Mouse (Mus musculus) cerebellum, adult 2 months (tissue): Measurements from ENCODE around the gene As3mt. TPM values are rescaled to one million over a fixed set of nuclear protein-coding genes. Genes with fewer than 3 reads are reported as not detected.

Experiments used
- DNase-seq, 2 experiments: peaks; one replicate each; pipeline ENCODE4 v3.0.0; 2021
- H3K27ac ChIP-seq: fragments of 200-500 bp; 2 replicates; pipeline ENCODE4 v1.5.1; 2012; ENCODE audit warnings: low read length, control low read depth, inconsistent platforms; ENCODE audit not compliant: insufficient read depth
- H3K27me3 ChIP-seq: fragments of 200-500 bp; 2 replicates; pipeline ENCODE4 v1.6.1; 2012; ENCODE audit warnings: inconsistent platforms, mild to moderate bottlenecking, low read length, moderate library complexity; ENCODE audit not compliant: control insufficient read depth, insufficient read depth
- H3K4me1 ChIP-seq: fragments of 200-500 bp; 2 replicates; pipeline ENCODE4 v1.6.1; 2011; ENCODE audit warnings: low read length; ENCODE audit not compliant: control insufficient read depth, insufficient read depth
- H3K4me3 ChIP-seq: fragments of 200-500 bp; replicated peaks from 2 replicates; pipeline ENCODE3; 2011; ENCODE audit warnings: mild to moderate bottlenecking, low read depth, low read length, control low read depth; ENCODE audit not compliant: insufficient read depth
- CTCF ChIP-seq: fragments of 200-500 bp; IDR thresholded peaks from 2 replicates; pipeline ENCODE4 v1.5.1; 2011; ENCODE audit warnings: low read depth, mild to moderate bottlenecking, control low read depth, low read length, moderate library complexity, borderline replicate concordance; ENCODE audit not compliant: insufficient read depth
- POLR2A ChIP-seq: fragments of 200-500 bp; IDR thresholded peaks from 2 replicates; pipeline ENCODE4 v1.6.1; 2011; ENCODE audit warnings: low read length, control low read depth, borderline replicate concordance; ENCODE audit not compliant: insufficient read depth
- WGBS: fragments of 180-500 bp; shearing (Covaris S2); methylation state at CpG from one replicate; pipeline ENCODE4 v1.1.7; 2018; 5-methylcytosine and 5-hydroxymethylcytosine counted together
- polyA plus RNA-seq: library from polyadenylated mRNA; depleted of rRNA; stranded (reverse); fragments of >200 nt; gene quantifications from 2 replicates; pipeline ENCODE4 v1.2.3, GENCODE M21; 2012

Gene As3mt
- polyA plus RNA-seq, 1 experiment: 16.5 TPM

DNA sequence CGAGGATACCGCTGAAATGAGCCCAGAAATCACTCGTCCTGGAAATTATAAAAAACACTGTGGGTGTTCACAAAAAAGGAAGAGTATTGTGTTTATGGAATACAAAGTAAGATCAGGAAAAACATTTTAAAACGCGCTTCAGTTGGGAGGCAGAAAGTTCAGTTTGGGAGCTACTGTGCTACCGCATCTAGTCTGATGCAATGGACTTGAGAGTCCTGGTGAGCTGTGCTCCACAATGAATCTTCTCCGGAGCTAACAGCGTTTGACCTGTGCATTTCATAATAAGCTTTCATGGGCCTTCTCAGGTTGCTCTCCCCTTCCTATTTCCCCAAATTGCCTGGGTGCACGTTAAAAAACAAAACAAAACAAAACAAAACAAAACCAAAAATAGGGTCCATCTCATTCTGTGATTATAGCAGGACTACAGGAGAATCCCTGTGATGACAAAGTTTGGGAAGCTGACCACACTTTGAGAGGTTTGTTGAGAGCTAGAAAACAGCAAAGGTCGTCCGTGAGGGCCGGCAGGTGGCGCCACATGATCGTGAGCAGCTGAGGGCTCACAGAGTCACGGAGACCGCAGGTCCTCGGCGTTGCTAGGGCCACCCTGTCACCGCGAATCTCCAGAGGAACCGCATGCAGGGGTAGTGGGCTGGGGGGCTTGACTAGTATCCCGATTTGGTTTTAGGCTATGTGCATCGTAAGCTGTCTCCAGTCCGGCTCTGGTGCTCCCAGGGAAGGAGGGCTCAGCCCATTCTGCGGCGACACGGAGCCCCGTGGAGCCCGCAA, 53.3 kb downstream of the As3mt start:
- TF ChIP-seq CTCF (peak; percentile 98), POLR2A (no peak)
- Histone ChIP-seq H3K4me1 (no peaks in the 10 kb centered on the region), H3K27me3 (no peaks in the 10 kb centered on the region), H3K27ac (no peak overlapping the region), H3K4me3 (peak overlapping the region; percentile 73)
- WGBS: 16% methylated on average over 29 of the region's 29 CpGs
- DNase-seq: peak; percentile 85 to 91

DNA sequence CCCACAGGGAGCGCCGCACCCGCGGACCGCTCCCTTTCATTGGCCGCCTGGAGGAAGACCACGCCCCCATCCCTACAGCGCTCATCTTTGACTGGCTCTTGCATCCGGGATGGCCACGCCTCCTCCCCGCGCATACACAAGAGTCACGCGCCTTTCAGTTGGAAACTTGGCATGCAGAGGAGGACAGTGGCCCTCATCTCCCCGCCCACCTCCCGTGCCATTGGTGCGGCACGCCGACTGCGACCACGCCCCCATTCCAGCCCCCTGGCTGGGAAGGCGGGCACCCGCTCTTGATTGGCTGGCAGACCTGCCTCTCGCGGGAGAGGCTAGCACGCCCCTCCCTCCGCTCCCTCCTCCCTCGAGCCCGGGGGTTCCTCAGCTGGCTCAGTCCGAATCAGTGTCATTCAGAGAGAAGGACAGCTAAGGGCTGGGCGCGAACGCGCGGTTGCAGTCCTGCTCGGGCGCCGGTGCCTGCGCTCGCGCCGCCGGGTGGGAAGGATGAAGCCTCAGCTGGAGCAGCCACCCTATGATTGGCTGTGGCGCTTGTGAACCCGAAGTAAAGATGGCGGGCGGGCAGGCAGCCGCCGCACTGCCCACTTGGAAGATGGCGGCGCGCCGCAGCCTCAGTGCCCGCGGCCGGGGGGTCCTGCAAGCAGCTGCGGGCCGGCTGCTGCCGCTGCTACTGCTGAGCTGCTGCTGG, 54.1 kb downstream of the As3mt start, which contains the start of gene Cnnm2:
Gene Cnnm2, plus strand, starts transcription at position 350 of the 700 bp plus-strand sequence.
- TF ChIP-seq CTCF (no peak), POLR2A (peak; percentile 89)
- peak within 1 kb of the TSS; percentile 80 for H3K27ac ChIP-seq
- under 1% methylated on average over 58 of the region's 59 CpGs for WGBS
- no peaks in the 10 kb centered on the region for H3K27me3 ChIP-seq
- peak; percentile 100 for DNase-seq
- no peaks in the 10 kb centered on the region for H3K4me1 ChIP-seq
- H3K4me3 ChIP-seq: peak within 1 kb of the TSS; percentile 73

DNA sequence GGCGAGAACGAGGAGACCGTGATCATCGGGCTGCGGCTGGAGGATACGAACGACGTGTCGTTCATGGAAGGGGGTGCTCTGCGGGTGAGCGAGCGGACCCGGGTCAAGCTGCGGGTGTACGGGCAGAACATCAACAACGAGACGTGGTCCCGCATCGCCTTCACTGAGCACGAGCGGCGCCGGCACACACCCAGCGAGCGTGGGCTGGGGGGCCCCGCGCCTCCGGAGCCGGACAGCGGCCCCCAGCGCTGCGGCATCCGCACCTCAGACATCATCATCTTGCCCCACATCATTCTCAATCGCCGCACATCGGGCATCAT, 54.7 kb downstream of the As3mt start:
- H3K4me1 ChIP-seq: no peaks in the 10 kb centered on the region
- under 1% methylated on average over 36 of the region's 36 CpGs for WGBS
- H3K27ac ChIP-seq: peak overlapping the region; percentile 80
- H3K27me3 ChIP-seq: no peaks in the 10 kb centered on the region
- TF ChIP-seq CTCF: no peak
- TF ChIP-seq POLR2A: no peak
- peak overlapping the region; percentile 73 for H3K4me3 ChIP-seq
- DNase-seq: no peak

DNA sequence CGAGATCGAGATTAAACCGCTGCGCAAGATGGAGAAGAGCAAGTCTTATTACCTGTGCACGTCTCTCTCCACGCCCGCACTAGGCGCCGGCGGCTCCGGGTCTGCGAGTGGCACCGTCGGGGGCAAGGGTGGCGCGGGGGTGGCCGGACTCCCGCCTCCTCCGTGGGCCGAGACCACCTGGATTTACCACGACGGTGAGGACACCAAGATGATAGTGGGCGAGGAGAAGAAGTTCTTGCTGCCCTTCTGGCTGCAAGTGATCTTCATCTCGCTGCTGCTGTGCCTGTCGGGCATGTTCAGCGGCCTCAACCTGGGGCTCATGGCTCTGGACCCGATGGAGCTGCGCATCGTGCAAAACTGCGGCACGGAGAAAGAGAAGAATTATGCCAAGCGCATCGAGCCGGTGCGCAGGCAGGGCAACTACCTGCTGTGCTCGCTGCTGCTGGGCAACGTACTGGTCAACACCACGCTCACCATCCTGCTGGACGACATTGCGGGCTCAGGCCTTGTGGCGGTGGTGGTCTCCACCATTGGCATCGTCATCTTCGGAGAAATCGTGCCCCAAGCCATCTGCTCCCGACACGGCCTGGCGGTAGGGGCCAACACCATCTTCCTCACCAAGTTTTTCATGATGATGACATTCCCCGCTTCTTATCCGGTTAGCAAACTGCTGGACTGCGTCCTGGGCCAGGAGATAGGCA, 55.2 kb downstream of the As3mt start:
- no peaks in the 10 kb centered on the region for H3K4me1 ChIP-seq
- WGBS: under 1% methylated on average over 50 of the region's 50 CpGs
- H3K27me3 ChIP-seq: no peaks in the 10 kb centered on the region
- H3K27ac ChIP-seq: peak overlapping the region; percentile 80
- TF ChIP-seq CTCF (no peak), POLR2A (no peak)
- H3K4me3 ChIP-seq: peak overlapping the region; percentile 73
- DNase-seq: peak; percentile 67 to 72

DNA sequence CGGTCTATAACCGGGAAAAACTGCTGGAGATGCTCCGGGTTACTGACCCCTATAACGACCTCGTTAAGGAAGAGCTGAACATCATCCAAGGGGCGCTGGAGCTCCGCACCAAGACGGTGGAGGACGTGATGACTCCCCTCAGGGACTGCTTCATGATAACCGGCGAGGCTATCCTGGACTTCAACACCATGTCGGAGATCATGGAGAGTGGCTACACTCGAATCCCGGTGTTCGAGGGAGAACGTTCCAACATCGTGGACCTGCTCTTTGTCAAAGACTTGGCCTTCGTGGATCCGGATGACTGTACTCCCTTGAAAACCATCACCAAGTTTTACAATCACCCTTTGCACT, 55.7 kb downstream of the As3mt start:
- Histone ChIP-seq H3K4me3 (peak overlapping the region; percentile 73), H3K4me1 (no peaks in the 10 kb centered on the region), H3K27ac (peak overlapping the region; percentile 80), H3K27me3 (no peaks in the 10 kb centered on the region)
- DNase-seq: peak in 1 of 2 experiments; percentile 40
- no peak for TF ChIP-seq CTCF
- TF ChIP-seq POLR2A: 0 out of 2 replicates have a peak, but pooled peaks have one; percentile 13
- under 1% methylated on average over 19 of the region's 19 CpGs for WGBS

DNA sequence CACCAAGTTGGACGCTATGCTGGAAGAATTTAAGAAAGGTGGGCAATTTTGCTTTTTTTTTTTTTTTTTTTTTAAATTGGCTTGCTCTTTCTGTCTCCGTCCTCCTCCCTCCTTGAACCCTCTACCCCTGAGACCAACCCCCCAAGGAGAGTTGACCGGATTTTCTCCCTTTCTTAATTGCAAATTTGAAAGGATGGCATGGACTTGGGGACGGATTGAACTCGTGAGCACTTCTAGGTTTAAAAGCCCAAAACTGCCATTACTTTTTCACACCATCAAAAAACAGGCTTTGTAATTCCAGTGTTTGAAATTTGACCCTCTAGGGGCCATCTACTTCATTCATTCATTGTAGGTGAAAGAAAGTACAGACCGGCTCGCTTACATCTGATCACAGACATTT, 56.1 kb downstream of the As3mt start:
- DNase-seq: peak in 1 of 2 experiments; percentile 60
- Histone ChIP-seq H3K27me3 (no peaks in the 10 kb centered on the region), H3K4me3 (peak overlapping the region; percentile 73), H3K4me1 (no peaks in the 10 kb centered on the region), H3K27ac (peak overlapping the region; percentile 80; the same call in 1 of the 2 replicates)
- 5% methylated on average over 7 of the region's 7 CpGs for WGBS
- TF ChIP-seq POLR2A (0 out of 2 replicates have a peak, but pooled peaks have one; percentile 5), CTCF (no peak)

DNA sequence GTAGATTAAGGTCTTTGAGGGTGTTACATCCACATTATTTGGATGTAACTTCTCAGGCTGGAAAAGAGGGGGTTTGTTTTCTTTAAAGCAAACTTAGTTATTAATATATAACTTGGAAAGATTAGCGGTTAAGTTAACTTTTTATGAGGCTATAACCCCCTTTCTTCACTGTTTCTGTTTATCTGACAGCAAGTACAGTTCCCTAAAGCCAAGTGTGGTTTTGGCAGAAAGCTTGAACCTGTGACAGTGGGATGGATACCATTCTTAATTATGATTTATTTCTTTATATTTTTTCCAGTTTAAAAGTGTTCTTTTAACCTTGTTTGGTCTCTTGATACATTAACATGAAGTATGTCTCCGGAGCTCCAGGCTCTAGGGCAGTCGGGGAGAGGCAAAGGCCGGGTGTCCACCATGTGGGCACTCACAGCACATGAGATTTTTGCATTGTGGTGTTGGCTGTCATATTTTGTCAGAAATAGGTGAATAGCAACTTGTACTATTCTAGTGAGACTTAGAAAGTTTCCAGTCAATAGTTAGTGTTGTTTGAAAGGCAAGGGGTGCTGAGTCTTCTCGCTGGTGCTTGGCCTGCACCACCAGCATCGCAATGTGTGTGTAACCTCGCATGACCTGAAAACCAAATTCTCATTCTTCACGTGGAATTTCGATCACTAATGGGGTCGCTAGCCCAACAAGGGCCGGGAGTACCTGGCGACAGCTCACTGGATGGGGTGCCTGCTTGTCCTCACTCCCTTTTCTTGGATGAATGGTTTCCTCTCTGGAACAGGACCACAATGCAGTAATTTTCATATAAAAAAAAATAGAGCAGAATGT, 56.9 kb downstream of the As3mt start:
- H3K4me1 ChIP-seq: no peaks in the 10 kb centered on the region
- H3K4me3 ChIP-seq: peak overlapping the region; percentile 55
- 11% methylated on average over 12 of the region's 12 CpGs for WGBS
- no peaks in the 10 kb centered on the region for H3K27me3 ChIP-seq
- H3K27ac ChIP-seq: no peak overlapping the region
- TF ChIP-seq POLR2A (no peak), CTCF (no peak)
- DNase-seq: no peak
